ENCODE assay signal across 18 mouse cellular contexts in genomic region chr5:85992805-85993721, GRCm38 (mm10).
A peak's percentile ranks its signal among the peaks of the same experiment; 100 is the strongest.
DNase-seq lines count a peak whose midpoint lies in the region; ATAC-seq and TF ChIP-seq lines count a peak whose summit lies in the region.
"Had no signal": no experiment of that assay in that cellular context is flagged by ENCODE, and none has a peak within 500 bp of the region (broad histone marks: within the 10 kb centered on the region; RNA-seq: fewer than 3 reads in every experiment).

No protein-coding gene starts in this region.

- peak; percentile 52 for ATAC-seq in forebrain, embryonic 11.5 days (replicated peaks; ENCODE audit: low FRiP score)
- no peak for ATAC-seq in forebrain, embryonic 12.5 days (ENCODE audit: low FRiP score)
- 0 out of 2 replicates have a peak, but pooled peaks have one; percentile 22 for ATAC-seq in kidney, embryonic 15.5 days (replicated peaks; ENCODE audit: low FRiP score)
- ATAC-seq in midbrain, embryonic 12.5 days (ENCODE audit: low FRiP score, low read depth) = peak; percentile 35; the same call in 1 of the 2 replicates
- ATAC-seq in midbrain, embryonic 14.5 days (ENCODE audit: low FRiP score, low TSS enrichment) = no peak
- ATAC-seq in hindbrain, postnatal 0 days = 0 out of 2 replicates have a peak, but pooled peaks have one; percentile 49

- DNase-seq in forebrain, embryonic 11.5 days (ENCODE audit: low spot score) = no peak
- no peak for DNase-seq in kidney, postnatal 4 days
- DNase-seq in midbrain, embryonic 14.5 days = no peak
- DNase-seq in hindbrain, postnatal 0 days (ENCODE audit: low spot score) = no peak
- no peak for DNase-seq in frontal cortex, postnatal 10 days (ENCODE audit: low spot score in 2 of 2)
- DNase-seq: adrenal gland, adult 8-10 months; cerebellum, adult 11 months; cerebellum, postnatal 36 days; heart, adult 11 months; right cerebral cortex, postnatal 25 days; thymus, postnatal 14 days had no signal

- no peak for TF ChIP-seq CTCF in hindbrain, postnatal 0 days (IDR thresholded peaks at IDR 0.05; ENCODE audit: low read depth)

- no peaks in the 10 kb centered on the region for H3K9me3 ChIP-seq in forebrain, embryonic 11.5 days (ENCODE audit: control insufficient read depth, low read length)
- H3K9me3 ChIP-seq in forebrain, embryonic 12.5 days = no peaks in the 10 kb centered on the region
- H3K9me3 ChIP-seq in kidney, embryonic 15.5 days (replicated peaks) = no peaks in the 10 kb centered on the region
- no peaks in the 10 kb centered on the region for H3K9me3 ChIP-seq in midbrain, embryonic 12.5 days
- no peaks in the 10 kb centered on the region for H3K9me3 ChIP-seq in midbrain, embryonic 14.5 days (ENCODE audit: control insufficient read depth, low read length)
- H3K9me3 ChIP-seq in hindbrain, postnatal 0 days (ENCODE audit: low read length) = no peaks in the 10 kb centered on the region
- H3K9me3 ChIP-seq: embryonic facial prominence, embryonic 15.5 days; neural tube, embryonic 12.5 days had no signal

- H3K4me3 ChIP-seq in forebrain, embryonic 11.5 days (ENCODE audit: low read depth, low read length) = no peak overlapping the region
- H3K4me3 ChIP-seq in forebrain, embryonic 12.5 days (replicated peaks) = no peak overlapping the region
- no peak overlapping the region for H3K4me3 ChIP-seq in kidney, embryonic 15.5 days (replicated peaks)
- no peak overlapping the region for H3K4me3 ChIP-seq in midbrain, embryonic 12.5 days
- no peak overlapping the region for H3K4me3 ChIP-seq in midbrain, embryonic 14.5 days (replicated peaks; ENCODE audit: low read depth, low read length)
- no peak overlapping the region for H3K4me3 ChIP-seq in hindbrain, postnatal 0 days (ENCODE audit: low read length)
- H3K4me3 ChIP-seq: embryonic facial prominence, embryonic 15.5 days; neural tube, embryonic 12.5 days had no signal

- H3K4me1 ChIP-seq in forebrain, embryonic 11.5 days (replicated peaks; ENCODE audit: control insufficient read depth, insufficient read depth, low read length) = no peaks in the 10 kb centered on the region
- no peaks in the 10 kb centered on the region for H3K4me1 ChIP-seq in forebrain, embryonic 12.5 days
- H3K4me1 ChIP-seq in kidney, embryonic 15.5 days = no peaks in the 10 kb centered on the region
- H3K4me1 ChIP-seq in midbrain, embryonic 12.5 days = no peaks in the 10 kb centered on the region
- H3K4me1 ChIP-seq in midbrain, embryonic 14.5 days (ENCODE audit: control insufficient read depth, insufficient read depth, low read length) = no peaks in the 10 kb centered on the region
- H3K4me1 ChIP-seq in hindbrain, postnatal 0 days (ENCODE audit: insufficient read depth, low read length) = no peaks in the 10 kb centered on the region
- H3K4me1 ChIP-seq: embryonic facial prominence, embryonic 15.5 days; neural tube, embryonic 12.5 days had no signal

- H3K9ac ChIP-seq in forebrain, embryonic 11.5 days (ENCODE audit: low read length) = no peak overlapping the region
- H3K9ac ChIP-seq in forebrain, embryonic 12.5 days = no peak overlapping the region
- H3K9ac ChIP-seq in kidney, embryonic 15.5 days = no peak overlapping the region
- no peak overlapping the region for H3K9ac ChIP-seq in midbrain, embryonic 12.5 days (replicated peaks)
- H3K9ac ChIP-seq in midbrain, embryonic 14.5 days (replicated peaks; ENCODE audit: low read length) = no peak overlapping the region
- no peak overlapping the region for H3K9ac ChIP-seq in hindbrain, postnatal 0 days (replicated peaks; ENCODE audit: low read length)
- H3K9ac ChIP-seq: embryonic facial prominence, embryonic 15.5 days; neural tube, embryonic 12.5 days had no signal

- H3K36me3 ChIP-seq in forebrain, embryonic 11.5 days (ENCODE audit: control insufficient read depth, insufficient read depth, low read length) = no peaks in the 10 kb centered on the region
- H3K36me3 ChIP-seq in forebrain, embryonic 12.5 days (replicated peaks) = no peaks in the 10 kb centered on the region
- no peaks in the 10 kb centered on the region for H3K36me3 ChIP-seq in kidney, embryonic 15.5 days
- no peaks in the 10 kb centered on the region for H3K36me3 ChIP-seq in midbrain, embryonic 12.5 days
- H3K36me3 ChIP-seq in midbrain, embryonic 14.5 days (ENCODE audit: control insufficient read depth, insufficient read depth, low read length) = no peaks in the 10 kb centered on the region
- no peaks in the 10 kb centered on the region for H3K36me3 ChIP-seq in hindbrain, postnatal 0 days (ENCODE audit: insufficient read depth, low read length)
- H3K36me3 ChIP-seq: embryonic facial prominence, embryonic 15.5 days; neural tube, embryonic 12.5 days had no signal

- 85% methylated on average over 4 of the region's 4 CpGs for WGBS in forebrain, embryonic 11.5 days
- 91% methylated on average over 4 of the region's 4 CpGs for WGBS in forebrain, embryonic 12.5 days
- WGBS in kidney, embryonic 15.5 days = 88% methylated on average over 4 of the region's 4 CpGs
- WGBS in midbrain, embryonic 12.5 days = 92% methylated on average over 4 of the region's 4 CpGs
- WGBS in midbrain, embryonic 14.5 days = 92% methylated on average over 4 of the region's 4 CpGs
- 91% methylated on average over 4 of the region's 4 CpGs for WGBS in hindbrain, postnatal 0 days

- no peak overlapping the region for H3K4me2 ChIP-seq in forebrain, embryonic 11.5 days (ENCODE audit: low read depth, low read length, severe bottlenecking)
- no peak overlapping the region for H3K4me2 ChIP-seq in forebrain, embryonic 12.5 days
- no peak overlapping the region for H3K4me2 ChIP-seq in kidney, embryonic 15.5 days
- H3K4me2 ChIP-seq in midbrain, embryonic 12.5 days (replicated peaks) = no peak overlapping the region
- no peak overlapping the region for H3K4me2 ChIP-seq in midbrain, embryonic 14.5 days (ENCODE audit: low read length)
- H3K4me2 ChIP-seq in hindbrain, postnatal 0 days (ENCODE audit: low read depth, low read length) = no peak overlapping the region
- H3K4me2 ChIP-seq: embryonic facial prominence, embryonic 15.5 days; liver, embryonic 11.5 days; neural tube, embryonic 12.5 days had no signal

- no peaks in the 10 kb centered on the region for H3K27me3 ChIP-seq in forebrain, embryonic 11.5 days (ENCODE audit: control insufficient read depth, insufficient read depth, low read length)
- no peaks in the 10 kb centered on the region for H3K27me3 ChIP-seq in forebrain, embryonic 12.5 days
- H3K27me3 ChIP-seq in kidney, embryonic 15.5 days = no peaks in the 10 kb centered on the region
- H3K27me3 ChIP-seq in midbrain, embryonic 12.5 days = no peaks in the 10 kb centered on the region
- no peaks in the 10 kb centered on the region for H3K27me3 ChIP-seq in midbrain, embryonic 14.5 days (ENCODE audit: control insufficient read depth, insufficient read depth, low read length)
- H3K27me3 ChIP-seq in hindbrain, postnatal 0 days (ENCODE audit: insufficient read depth, low read length) = no peaks in the 10 kb centered on the region
- H3K27me3 ChIP-seq: CH12.LX; embryonic facial prominence, embryonic 15.5 days; neural tube, embryonic 12.5 days had no signal

- no peak overlapping the region for H3K27ac ChIP-seq in forebrain, embryonic 11.5 days (ENCODE audit: low read depth, low read length)
- H3K27ac ChIP-seq in forebrain, embryonic 12.5 days = no peak overlapping the region
- no peak overlapping the region for H3K27ac ChIP-seq in kidney, embryonic 15.5 days
- H3K27ac ChIP-seq in midbrain, embryonic 12.5 days (replicated peaks) = no peak overlapping the region
- H3K27ac ChIP-seq in midbrain, embryonic 14.5 days (replicated peaks; ENCODE audit: low read depth, low read length) = no peak overlapping the region
- H3K27ac ChIP-seq in hindbrain, postnatal 0 days = no peak overlapping the region
- H3K27ac ChIP-seq: embryonic facial prominence, embryonic 15.5 days; neural tube, embryonic 12.5 days had no signal

Comparison
In these comparisons a context has a peak if more than half of its experiments do, and no peak if none do; other contexts are left out.
1. ATAC-seq: peak in forebrain, embryonic 11.5 days (single experiment), kidney, embryonic 15.5 days (single experiment), midbrain, embryonic 12.5 days (single experiment) and hindbrain, postnatal 0 days (single experiment); none in forebrain, embryonic 12.5 days (single experiment) and midbrain, embryonic 14.5 days (single experiment).